Mouse (Mus musculus): ENCODE data around the gene Olfr420. TPM values are rescaled to one million over a fixed set of nuclear protein-coding genes. Genes with fewer than 3 reads are reported as not detected.

Gene Olfr420
- not detected in 2 replicates for polyA plus RNA-seq (2012; rRNA removed)

GRCm38 (mm10) chr1:174155333-174155732, at the start of gene Olfr420:
Gene Olfr420 (plus strand): TSS chr1:174155633.

GRCm38 (mm10) chr1:174121062-174121461, 34.4 kb upstream of the Olfr420 start, which contains the start of gene Olfr231:
Gene Olfr231 (minus strand): TSS chr1:174121162.

GRCm38 (mm10) chr1:174131217-174131616, 24.2 kb upstream of the Olfr420 start, which contains the start of gene Olfr424:
Gene Olfr424 (plus strand): TSS chr1:174131517.

GRCm38 (mm10) chr1:174172605-174173004, 17.2 kb downstream of the Olfr420 start, which contains the start of gene Spta1:
Gene Spta1 (plus strand): TSS chr1:174172776.

Other genes with a start within 250 kb of the Olfr420 start
- 0.09 TPM in 1 of 2 replicates, not detected in the other for gene Ifi211, start 242.6 kb upstream of the Olfr420 start, polyA plus RNA-seq (2012; rRNA removed)
- gene Mndal, start 213.1 kb upstream of the Olfr420 start, polyA plus RNA-seq (2012; rRNA removed): 0.38 TPM in 1 of 2 replicates, not detected in the other
- gene Ifi203, start 213.0 kb upstream of the Olfr420 start, polyA plus RNA-seq (2012; rRNA removed): 0.28 and 0.98 TPM in 2 replicates
- not detected in 2 replicates for gene Ifi202b, start 172.9 kb upstream of the Olfr420 start, polyA plus RNA-seq (2012; rRNA removed)
- 0.04 TPM in 1 of 2 replicates, not detected in the other for gene Ifi205, start 123.8 kb upstream of the Olfr420 start, polyA plus RNA-seq (2012; rRNA removed)
- gene Olfr433, start 114.9 kb upstream of the Olfr420 start, polyA plus RNA-seq (2012; rRNA removed): 0.15 TPM in 1 of 2 replicates, not detected in the other
- gene Olfr432, start 106.4 kb upstream of the Olfr420 start, polyA plus RNA-seq (2012; rRNA removed): 0.08 TPM in 1 of 2 replicates, not detected in the other
- not detected in 2 replicates for gene Olfr430, start 89.0 kb upstream of the Olfr420 start, polyA plus RNA-seq (2012; rRNA removed)
- not detected in 2 replicates for gene Olfr429, start 71.3 kb upstream of the Olfr420 start, polyA plus RNA-seq (2012; rRNA removed)
- gene Olfr427, start 58.7 kb upstream of the Olfr420 start, polyA plus RNA-seq (2012; rRNA removed): not detected in 2 replicates
- gene Olfr231, start 34.5 kb upstream of the Olfr420 start, polyA plus RNA-seq (2012; rRNA removed): not detected in 2 replicates
- not detected in 2 replicates for gene Olfr424, start 24.1 kb upstream of the Olfr420 start, polyA plus RNA-seq (2012; rRNA removed)
- gene Spta1, start 17.1 kb downstream of the Olfr420 start, polyA plus RNA-seq (2012; rRNA removed): not detected in 2 replicates
- gene Olfr419, start 96.4 kb downstream of the Olfr420 start, polyA plus RNA-seq (2012; rRNA removed): not detected in 2 replicates
- not detected in 2 replicates for gene Mptx1, start 174.9 kb downstream of the Olfr420 start, polyA plus RNA-seq (2012; rRNA removed)
- gene Olfr417, start 209.5 kb downstream of the Olfr420 start, polyA plus RNA-seq (2012; rRNA removed): not detected in 2 replicates
- not detected in 2 replicates for gene Olfr248, start 235.4 kb downstream of the Olfr420 start, polyA plus RNA-seq (2012; rRNA removed)

Measured in stomach, adult 2 months (tissue).